Mouse (Mus musculus) hematopoietic stem cell, adult 5-6 weeks (primary cell): ENCODE data around the gene Selp. TPM values are rescaled to one million over a fixed set of nuclear protein-coding genes. Genes with fewer than 3 reads are reported as not detected.

Experiments used
- total RNA-seq: library from RNA; stranded (forward); fragments of 172-1452, 232-1000 nt; gene quantifications from 2 replicates; pipeline ENCODE4 v1.2.3, GENCODE M21; 2017

The Selp gene
- total RNA-seq, 1 experiment from 2014 or later, result 5.0 TPM

Other genes starting within 250 kb of the Selp start
- 17.0 and 17.4 TPM in 2 replicates for gene Scyl3, start 186.2 kb upstream of the Selp start, total RNA-seq
- 18.5 and 22.2 TPM in 2 replicates for gene BC055324, start 120.5 kb upstream of the Selp start, total RNA-seq
- 14.0 and 24.2 TPM in 2 replicates for gene Mettl18, start 120.4 kb upstream of the Selp start, total RNA-seq
- not detected in 2 replicates for gene Sele, start 67.0 kb upstream of the Selp start, total RNA-seq
- 176 and 193 TPM in 2 replicates for gene Sell, start 53.3 kb upstream of the Selp start, total RNA-seq
- gene F5, start 36.6 kb downstream of the Selp start, total RNA-seq, result 1.2 and 5.4 TPM in 2 replicates
- 2.8 and 3.4 TPM in 2 replicates for gene Slc19a2, start 133.8 kb downstream of the Selp start, total RNA-seq
- 46.7 and 48.4 TPM in 2 replicates for gene Ccdc181, start 160.3 kb downstream of the Selp start, total RNA-seq
- gene Nme7, start 188.9 kb downstream of the Selp start, total RNA-seq, result 46.6 and 55.8 TPM in 2 replicates
- gene Blzf1, start 192.2 kb downstream of the Selp start, total RNA-seq, result 41.2 and 56.4 TPM in 2 replicates